11 mouse cellular contexts compared by ENCODE assay signal in genomic region chr6:53449437-53450173, GRCm38 (mm10).
DNase-seq lines count a peak whose midpoint lies in the region; ATAC-seq and TF ChIP-seq lines count a peak whose summit lies in the region.
"Had no signal": no experiment of that assay in that cellular context is flagged by ENCODE, and none has a peak within 500 bp of the region (broad histone marks: within the 10 kb centered on the region; RNA-seq: fewer than 3 reads in every experiment).

No protein-coding gene starts in this region.

- H3K4me1 ChIP-seq in forebrain, embryonic 14.5 days (ENCODE audit: control insufficient read depth, insufficient read depth, low read length): peaks cover 14% of the 10 kb centered on the region
- H3K4me1 ChIP-seq in forebrain, embryonic 10.5 days: peaks cover 26% of the 10 kb centered on the region
- peaks cover 57% of the 10 kb centered on the region for H3K4me1 ChIP-seq in limb, embryonic 13.5 days
- no peaks in the 10 kb centered on the region for H3K4me1 ChIP-seq in stomach, postnatal 0 days (replicated peaks; ENCODE audit: control insufficient read depth, insufficient read depth)
- peaks cover 19% of the 10 kb centered on the region; the same call in 1 of the 2 replicates for H3K4me1 ChIP-seq in intestine, embryonic 15.5 days (replicated peaks)

- WGBS in forebrain, embryonic 14.5 days: 71% methylated on average over 9 of the region's 9 CpGs
- WGBS in forebrain, embryonic 10.5 days: 84% methylated on average over 9 of the region's 9 CpGs
- 28% methylated on average over 9 of the region's 9 CpGs for WGBS in limb, embryonic 13.5 days
- WGBS in stomach, postnatal 0 days: 38% methylated on average over 9 of the region's 9 CpGs
- WGBS in intestine, embryonic 15.5 days: 56% methylated on average over 9 of the region's 9 CpGs

- H3K27me3 ChIP-seq in forebrain, embryonic 14.5 days (replicated peaks; ENCODE audit: control insufficient read depth, insufficient read depth, low read length): no peaks in the 10 kb centered on the region
- no peaks in the 10 kb centered on the region for H3K27me3 ChIP-seq in forebrain, embryonic 10.5 days (ENCODE audit: poor library complexity, severe bottlenecking)
- H3K27me3 ChIP-seq in limb, embryonic 13.5 days: no peaks in the 10 kb centered on the region
- H3K27me3 ChIP-seq in stomach, postnatal 0 days (ENCODE audit: control insufficient read depth, insufficient read depth, low read length): no peaks in the 10 kb centered on the region
- no peaks in the 10 kb centered on the region for H3K27me3 ChIP-seq in intestine, embryonic 15.5 days (replicated peaks)

- H3K27ac ChIP-seq in forebrain, embryonic 14.5 days (ENCODE audit: low read depth, low read length): no peak overlapping the region
- no peak overlapping the region; the same call in 1 of the 2 replicates for H3K27ac ChIP-seq in forebrain, embryonic 10.5 days
- peak overlapping the region; percentile 85 for H3K27ac ChIP-seq in limb, embryonic 13.5 days
- H3K27ac ChIP-seq in stomach, postnatal 0 days (replicated peaks): no peak overlapping the region
- no peak overlapping the region for H3K27ac ChIP-seq in intestine, embryonic 15.5 days

- no peak for TF ChIP-seq EP300 in stomach, postnatal 0 days (optimal IDR thresholded peaks at IDR 0.05)

- no peaks in the 10 kb centered on the region for H3K9me3 ChIP-seq in forebrain, embryonic 14.5 days (replicated peaks; ENCODE audit: control insufficient read depth, low read length)
- H3K9me3 ChIP-seq in forebrain, embryonic 10.5 days: no peaks in the 10 kb centered on the region
- H3K9me3 ChIP-seq in limb, embryonic 13.5 days: no peaks in the 10 kb centered on the region
- H3K9me3 ChIP-seq in stomach, postnatal 0 days (ENCODE audit: control insufficient read depth, low read length): no peaks in the 10 kb centered on the region
- no peaks in the 10 kb centered on the region for H3K9me3 ChIP-seq in intestine, embryonic 15.5 days

- TF ChIP-seq CTCF in stomach, postnatal 0 days (IDR thresholded peaks at IDR 0.05; ENCODE audit: low read depth): no peak

- no peak overlapping the region for H3K4me3 ChIP-seq in forebrain, embryonic 14.5 days (ENCODE audit: low read depth, low read length)
- H3K4me3 ChIP-seq in forebrain, embryonic 10.5 days: no peak overlapping the region
- no peak overlapping the region for H3K4me3 ChIP-seq in limb, embryonic 13.5 days
- no peak overlapping the region for H3K4me3 ChIP-seq in stomach, postnatal 0 days (ENCODE audit: low read depth, low read length)
- no peak overlapping the region for H3K4me3 ChIP-seq in intestine, embryonic 15.5 days (replicated peaks)

- ATAC-seq in forebrain, embryonic 14.5 days: no peak
- peak; percentile 55; the same call in 1 of the 2 replicates for ATAC-seq in limb, embryonic 13.5 days (ENCODE audit: low FRiP score, low read depth)
- ATAC-seq in stomach, postnatal 0 days (ENCODE audit: low FRiP score, low TSS enrichment): peak; percentile 74; the same call in 1 of the 2 replicates
- ATAC-seq in intestine, embryonic 15.5 days: no peak
- ATAC-seq: hindbrain, embryonic 16.5 days had no signal

- DNase-seq in forebrain, embryonic 14.5 days (ENCODE audit: low spot score): peak; percentile 28
- no peak for DNase-seq in forebrain, embryonic 10.5 days (ENCODE audit: extremely low spot score, low spot score)
- DNase-seq in urinary bladder, adult 18-20 months (ENCODE audit: low spot score in 2 of 2): peak; percentile 43 to 54
- no peak for DNase-seq in urinary bladder, adult 2 months (ENCODE audit: low spot score)
- peak; percentile 71 for DNase-seq in stomach, postnatal 0 days (ENCODE audit: low spot score)
- no peak for DNase-seq in layer of hippocampus, adult 9-10 months (ENCODE audit: low spot score)
- DNase-seq: right cerebral cortex, postnatal 25 days; thymus, postnatal 25 days had no signal

- H3K9ac ChIP-seq in forebrain, embryonic 14.5 days (ENCODE audit: low read length): no peak overlapping the region
- no peak overlapping the region for H3K9ac ChIP-seq in limb, embryonic 13.5 days
- H3K9ac ChIP-seq in stomach, postnatal 0 days (ENCODE audit: low read length): no peak overlapping the region
- no peak overlapping the region for H3K9ac ChIP-seq in intestine, embryonic 15.5 days

- H3K4me2 ChIP-seq in forebrain, embryonic 14.5 days (ENCODE audit: low read length): no peak overlapping the region
- peak overlapping the region; percentile 19; the same call in 1 of the 2 replicates for H3K4me2 ChIP-seq in limb, embryonic 13.5 days (replicated peaks)
- no peak overlapping the region for H3K4me2 ChIP-seq in stomach, postnatal 0 days (replicated peaks; ENCODE audit: low read depth)
- no peak overlapping the region for H3K4me2 ChIP-seq in intestine, embryonic 15.5 days (replicated peaks)

- H3K36me3 ChIP-seq in forebrain, embryonic 14.5 days (ENCODE audit: control insufficient read depth, insufficient read depth, low read length): no peaks in the 10 kb centered on the region
- H3K36me3 ChIP-seq in forebrain, embryonic 10.5 days (replicated peaks): peaks cover 4% of the 10 kb centered on the region; the same call in 1 of the 2 replicates
- H3K36me3 ChIP-seq in limb, embryonic 13.5 days: peaks cover 17% of the 10 kb centered on the region; the same call in 1 of the 2 replicates
- no peaks in the 10 kb centered on the region for H3K36me3 ChIP-seq in stomach, postnatal 0 days (ENCODE audit: control insufficient read depth, insufficient read depth, low read length)
- H3K36me3 ChIP-seq in intestine, embryonic 15.5 days: no peaks in the 10 kb centered on the region

Comparison
In these comparisons a context has a peak if more than half of its experiments do, and no peak if none do; other contexts are left out.
1. DNase-seq: peak in forebrain, embryonic 14.5 days (single experiment), urinary bladder, adult 18-20 months (2 of 2) and stomach, postnatal 0 days (single experiment); none in forebrain, embryonic 10.5 days (single experiment), urinary bladder, adult 2 months (single experiment) and layer of hippocampus, adult 9-10 months (single experiment).
2. ATAC-seq: peak in limb, embryonic 13.5 days (single experiment) and stomach, postnatal 0 days (single experiment); none in forebrain, embryonic 14.5 days (single experiment) and intestine, embryonic 15.5 days (single experiment).